Mouse (Mus musculus) liver, embryonic 12.5 days (tissue): ENCODE data around the gene Phldb3. TPM values are rescaled to one million over a fixed set of nuclear protein-coding genes. Genes with fewer than 3 reads are reported as not detected.

Source experiments
- ATAC-seq: fragments of 200-750 bp; cut with Nextera tagmentation; 2 replicates; pipeline ENCODE4 v1.8.0; 2017; ENCODE audit warnings: moderate number of reproducible peaks, mild to moderate bottlenecking, moderate library complexity
- H3K27ac ChIP-seq: fragments of 300-500 bp; sonication (generic); 2 replicates; pipeline ENCODE4 v1.5.1; 2016; ENCODE audit warnings: mild to moderate bottlenecking
- H3K27me3 ChIP-seq: fragments of 300-500 bp; sonication (generic); replicated peaks from 2 replicates; pipeline ENCODE4 v1.6.1; 2016; ENCODE audit warnings: mild to moderate bottlenecking, moderate library complexity
- H3K36me3 ChIP-seq: fragments of 300-500 bp; sonication (generic); 2 replicates; pipeline ENCODE4 v1.6.1; 2016; ENCODE audit warnings: mild to moderate bottlenecking, moderate library complexity
- H3K4me1 ChIP-seq: fragments of 300-500 bp; sonication (generic); 2 replicates; pipeline ENCODE4 v1.6.1; 2016
- H3K4me2 ChIP-seq: fragments of 300-500 bp; sonication (generic); 2 replicates; pipeline ENCODE4 v1.6.1; 2016; ENCODE audit warnings: mild to moderate bottlenecking, moderate library complexity
- H3K4me3 ChIP-seq: fragments of 300-500 bp; sonication (generic); 2 replicates; pipeline ENCODE4 v1.5.1; 2016; ENCODE audit warnings: mild to moderate bottlenecking, moderate library complexity
- H3K9ac ChIP-seq: fragments of 300-500 bp; sonication (generic); 2 replicates; pipeline ENCODE4 v1.6.1; 2016; ENCODE audit warnings: mild to moderate bottlenecking, moderate library complexity
- H3K9me3 ChIP-seq: fragments of 300-500 bp; sonication (generic); replicated peaks from 2 replicates; pipeline ENCODE4 v1.6.1; 2016; ENCODE audit warnings: mild to moderate bottlenecking, moderate library complexity
- WGBS: fragments of 180-500 bp; shearing (Covaris S2); methylation state at CpG from one replicate; pipeline ENCODE4 v1.1.7; 2016; ENCODE audit not compliant: insufficient replicate concordance; 5-methylcytosine and 5-hydroxymethylcytosine counted together
- polyA plus RNA-seq: library from polyadenylated mRNA; unstranded; fragments of >200 nt; fragmentation: Nextera tagmentation; extraction: Ambion mirVana; gene quantifications from 2 replicates; pipeline ENCODE4 v1.2.1, GENCODE M21; 2016

Phldb3 gene
- polyA plus RNA-seq, 1 experiment from 2014 or later, result 0.08 TPM

- Histone ChIP-seq H3K27me3 (peaks cover 53% of the 10 kb centered on the region), H3K9me3 (no peaks in the 10 kb centered on the region), H3K9ac (peak overlapping the region; percentile 9; the same call in 1 of the 2 replicates), H3K4me2 (peak overlapping the region; percentile 79), H3K4me3 (peak overlapping the region; percentile 50), H3K36me3 (no peaks in the 10 kb centered on the region), H3K4me1 (peaks cover 17% of the 10 kb centered on the region), H3K27ac (no peak overlapping the region)
- 3% methylated on average over 35 of the region's 35 CpGs for WGBS
- 0 out of 2 replicates have a peak, but pooled peaks have one; percentile 30 for ATAC-seq
Measured at GRCm38 (mm10) chr7:24638026-24638856, 27.7 kb downstream of the Phldb3 start.

GRCm38 (mm10) chr7:24640450-24640849 is 29.9 kb downstream of the Phldb3 start:
- Histone ChIP-seq H3K9ac (no peak overlapping the region), H3K27me3 (peaks cover 53% of the 10 kb centered on the region), H3K9me3 (no peaks in the 10 kb centered on the region), H3K4me1 (peaks cover 17% of the 10 kb centered on the region), H3K4me2 (no peak overlapping the region), H3K27ac (no peak overlapping the region), H3K4me3 (no peak overlapping the region), H3K36me3 (no peaks in the 10 kb centered on the region)
- WGBS, result 59% methylated on average over 13 of the region's 13 CpGs
- ATAC-seq, result no peak

- Histone ChIP-seq H3K4me2 (no peak overlapping the region), H3K9me3 (no peaks in the 10 kb centered on the region), H3K9ac (no peak overlapping the region), H3K27ac (no peak overlapping the region), H3K4me3 (no peak overlapping the region), H3K27me3 (peaks cover 35% of the 10 kb centered on the region), H3K4me1 (peaks cover 12% of the 10 kb centered on the region), H3K36me3 (no peaks in the 10 kb centered on the region)
- ATAC-seq, result no peak
- WGBS, result 2% methylated on average over 9 of the region's 9 CpGs
Measured at GRCm38 (mm10) chr7:24642491-24642890, 31.9 kb downstream of the Phldb3 start.

- Histone ChIP-seq H3K27me3 (peaks cover 18% of the 10 kb centered on the region), H3K4me3 (no peak overlapping the region), H3K36me3 (no peaks in the 10 kb centered on the region), H3K4me1 (no peaks in the 10 kb centered on the region), H3K27ac (no peak overlapping the region), H3K9ac (no peak overlapping the region), H3K9me3 (no peaks in the 10 kb centered on the region), H3K4me2 (no peak overlapping the region)
- ATAC-seq, result no peak
- WGBS, result 54% methylated on average over 6 of the region's 6 CpGs
Measured at GRCm38 (mm10) chr7:24644492-24644891, 33.9 kb downstream of the Phldb3 start.

- Histone ChIP-seq H3K27ac (no peak overlapping the region), H3K27me3 (peaks cover 13% of the 10 kb centered on the region), H3K9ac (no peak overlapping the region), H3K4me3 (no peak overlapping the region), H3K4me1 (no peaks in the 10 kb centered on the region), H3K4me2 (no peak overlapping the region), H3K36me3 (no peaks in the 10 kb centered on the region), H3K9me3 (no peaks in the 10 kb centered on the region)
- 29% methylated on average over 7 of the region's 7 CpGs for WGBS
- ATAC-seq, result no peak
Measured at GRCm38 (mm10) chr7:24644996-24645395, 34.4 kb downstream of the Phldb3 start.

GRCm38 (mm10) chr7:24646486-24646885 is 35.9 kb downstream of the Phldb3 start:
- Histone ChIP-seq H3K4me1 (no peaks in the 10 kb centered on the region), H3K4me3 (no peak overlapping the region), H3K36me3 (no peaks in the 10 kb centered on the region), H3K27ac (no peak overlapping the region), H3K27me3 (peaks cover 6% of the 10 kb centered on the region; the same call in 1 of the 2 replicates), H3K9me3 (no peaks in the 10 kb centered on the region), H3K9ac (no peak overlapping the region), H3K4me2 (no peak overlapping the region)
- ATAC-seq, result no peak
- WGBS, result 59% methylated on average over 7 of the region's 7 CpGs

- no peak overlapping the region for H3K4me3 ChIP-seq
- no peak for ATAC-seq
- no peak overlapping the region for H3K27ac ChIP-seq
- H3K27me3 ChIP-seq, result 0 out of 2 replicates have a peak, but pooled peaks cover 3% of the 10 kb centered on the region
- no peak overlapping the region for H3K4me2 ChIP-seq
- H3K9me3 ChIP-seq, result no peaks in the 10 kb centered on the region
- H3K36me3 ChIP-seq, result no peaks in the 10 kb centered on the region
- no peaks in the 10 kb centered on the region for H3K4me1 ChIP-seq
- no peak overlapping the region for H3K9ac ChIP-seq
- 21% methylated on average over 7 of the region's 7 CpGs for WGBS
Measured at GRCm38 (mm10) chr7:24653681-24654080, 43.1 kb downstream of the Phldb3 start.

- no peak for ATAC-seq
- no peaks in the 10 kb centered on the region for H3K36me3 ChIP-seq
- H3K4me3 ChIP-seq, result no peak overlapping the region
- WGBS, result 55% methylated on average over 12 of the region's 12 CpGs
- no peak overlapping the region for H3K9ac ChIP-seq
- H3K4me1 ChIP-seq, result no peaks in the 10 kb centered on the region
- H3K4me2 ChIP-seq, result no peak overlapping the region
- no peak overlapping the region for H3K27ac ChIP-seq
- 0 out of 2 replicates have a peak, but pooled peaks cover 2% of the 10 kb centered on the region for H3K27me3 ChIP-seq
- no peaks in the 10 kb centered on the region for H3K9me3 ChIP-seq
Measured at GRCm38 (mm10) chr7:24659737-24660357, 49.3 kb downstream of the Phldb3 start.

- Histone ChIP-seq H3K9ac (no peak overlapping the region), H3K4me2 (no peak overlapping the region), H3K9me3 (no peaks in the 10 kb centered on the region), H3K36me3 (no peaks in the 10 kb centered on the region), H3K27me3 (0 out of 2 replicates have a peak, but pooled peaks cover 5% of the 10 kb centered on the region), H3K4me3 (no peak overlapping the region), H3K4me1 (no peaks in the 10 kb centered on the region), H3K27ac (no peak overlapping the region)
- ATAC-seq, result no peak
- 32% methylated on average over 17 of the region's 17 CpGs for WGBS
Measured at GRCm38 (mm10) chr7:24661118-24661904, 50.7 kb downstream of the Phldb3 start.

- no peak for ATAC-seq
- 6% methylated on average over 8 of the region's 8 CpGs for WGBS
- no peak overlapping the region for H3K4me2 ChIP-seq
Measured at GRCm38 (mm10) chr7:24662575-24662974, 52.0 kb downstream of the Phldb3 start.

GRCm38 (mm10) chr7:24664301-24664700 is 53.7 kb downstream of the Phldb3 start:
- H3K9me3 ChIP-seq, result no peaks in the 10 kb centered on the region
- ATAC-seq, result no peak
- H3K4me2 ChIP-seq, result no peak overlapping the region
- no peak overlapping the region for H3K27ac ChIP-seq
- WGBS, result 41% methylated on average over 8 of the region's 8 CpGs
- H3K36me3 ChIP-seq, result no peaks in the 10 kb centered on the region
- H3K9ac ChIP-seq, result no peak overlapping the region
- H3K4me3 ChIP-seq, result no peak overlapping the region
- 0 out of 2 replicates have a peak, but pooled peaks cover 14% of the 10 kb centered on the region for H3K27me3 ChIP-seq
- no peaks in the 10 kb centered on the region for H3K4me1 ChIP-seq

More at GRCm38 (mm10) chr7:24662575-24662974, 52.0 kb downstream of the Phldb3 start:
- Histone ChIP-seq H3K27ac (no peak overlapping the region), H3K27me3 (0 out of 2 replicates have a peak, but pooled peaks cover 5% of the 10 kb centered on the region), H3K9ac (no peak overlapping the region), H3K9me3 (no peaks in the 10 kb centered on the region), H3K4me1 (no peaks in the 10 kb centered on the region), H3K36me3 (no peaks in the 10 kb centered on the region), H3K4me3 (no peak overlapping the region)
